Comparison of ENCODE assay signal across 7 mouse cellular contexts in the genomic region with DNA sequence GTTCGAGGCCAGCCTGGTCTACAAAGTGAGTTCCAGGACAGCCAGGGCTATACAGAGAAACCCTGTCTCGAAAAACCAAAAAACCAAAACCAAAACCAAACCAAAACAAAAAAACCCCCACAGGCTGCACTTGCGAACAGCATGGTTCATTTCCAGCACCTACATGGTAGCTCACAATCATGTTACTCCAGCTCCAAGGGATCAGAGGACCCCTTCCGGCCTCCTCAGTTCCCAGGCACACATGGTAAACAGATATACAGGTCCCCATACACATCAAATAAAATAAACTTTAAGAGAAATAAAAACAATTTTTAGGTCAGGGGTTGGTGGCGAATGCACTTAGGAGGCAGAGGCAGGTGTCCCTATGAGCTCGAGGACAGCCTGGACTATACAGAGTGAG. TPM values are rescaled to one million over a fixed set of nuclear protein-coding genes. Genes with fewer than 3 reads are reported as not detected.
A peak's percentile ranks its signal among the peaks of the same experiment; 100 is the strongest.
DNase-seq lines count a peak whose midpoint lies in the region; ATAC-seq lines count a peak whose summit lies in the region.

No protein-coding gene starts in this region.

- peak overlapping the region; percentile 97 for H3K4me3 ChIP-seq in forebrain, embryonic 13.5 days
- H3K4me3 ChIP-seq in liver, embryonic 13.5 days (replicated peaks) = peak overlapping the region; percentile 99

- 71% methylated on average over 6 of the region's 6 CpGs for WGBS in forebrain, embryonic 13.5 days
- 71% methylated on average over 6 of the region's 6 CpGs for WGBS in liver, embryonic 13.5 days (ENCODE audit: insufficient replicate concordance)

- H3K27ac ChIP-seq in forebrain, embryonic 13.5 days = peak overlapping the region; percentile 31; the same call in 1 of the 2 replicates
- H3K27ac ChIP-seq in liver, embryonic 13.5 days = peak overlapping the region; percentile 97

- peak overlapping the region; percentile 30; the same call in 1 of the 2 replicates for H3K9ac ChIP-seq in forebrain, embryonic 13.5 days
- H3K9ac ChIP-seq in liver, embryonic 13.5 days = peak overlapping the region; percentile 100

- no peaks in the 10 kb centered on the region for H3K27me3 ChIP-seq in forebrain, embryonic 13.5 days
- H3K27me3 ChIP-seq in liver, embryonic 13.5 days = peaks cover 16% of the 10 kb centered on the region

- H3K4me1 ChIP-seq in forebrain, embryonic 13.5 days = peaks cover 46% of the 10 kb centered on the region
- H3K4me1 ChIP-seq in liver, embryonic 13.5 days (replicated peaks) = peaks cover 42% of the 10 kb centered on the region

- no peak for ATAC-seq in forebrain, embryonic 13.5 days
- no peak for ATAC-seq in liver, embryonic 13.5 days (ENCODE audit: low read depth)
- no peak for ATAC-seq in megakaryocyte progenitor cell, adult 5-6 weeks (replicated peaks; ENCODE audit: poor library complexity)

- H3K9me3 ChIP-seq in forebrain, embryonic 13.5 days (replicated peaks) = no peaks in the 10 kb centered on the region
- H3K9me3 ChIP-seq in liver, embryonic 13.5 days (replicated peaks) = no peaks in the 10 kb centered on the region

- peaks cover 6% of the 10 kb centered on the region for H3K36me3 ChIP-seq in forebrain, embryonic 13.5 days (ENCODE audit: poor library complexity, severe bottlenecking)
- peaks cover 9% of the 10 kb centered on the region for H3K36me3 ChIP-seq in liver, embryonic 13.5 days

- peak; percentile 15 for DNase-seq in thymus, postnatal 0 days (ENCODE audit: low spot score)
- DNase-seq in thymus, postnatal 4 days = no peak
- DNase-seq in liver, embryonic 13.5 days = no peak
- DNase-seq in layer of hippocampus, adult 9-10 months (ENCODE audit: low spot score) = no peak
- no peak for DNase-seq in right cerebral cortex, postnatal 4 days

- H3K4me2 ChIP-seq in forebrain, embryonic 13.5 days = peak overlapping the region; percentile 93
- peak overlapping the region; percentile 84 for H3K4me2 ChIP-seq in liver, embryonic 13.5 days

RNA-seq across cellular contexts. Expression of gene Ddx6, which starts 1.9 kb away (rescaled TPM):
- polyA plus RNA-seq in thymus, postnatal 0 days (2015; fragmentation: Nextera tagmentation; extraction: Ambion mirVana) = 22.2 and 29.5 TPM in 2 replicates
- 28.1 and 30.0 TPM in 2 replicates for polyA plus RNA-seq in forebrain, embryonic 13.5 days (2015; fragmentation: Nextera tagmentation; extraction: Ambion mirVana)
- 7.2 and 8.2 TPM in 2 replicates for polyA plus RNA-seq in liver, embryonic 13.5 days (2015; fragmentation: Nextera tagmentation; extraction: Ambion mirVana)
- total RNA-seq in megakaryocyte progenitor cell, adult 5-6 weeks (2015) = 65.0 and 65.9 TPM in 2 replicates
- 66.6 and 74.4 TPM in 2 replicates for total RNA-seq in megakaryocyte progenitor cell, adult 5-6 weeks (2017)

RNA-seq across cellular contexts. Expression of gene Cxcr5, which starts 41.1 kb away (rescaled TPM):
- polyA plus RNA-seq in thymus, postnatal 0 days (2015; fragmentation: Nextera tagmentation; extraction: Ambion mirVana) = 1.4 and 1.5 TPM in 2 replicates
- not detected in 2 replicates for polyA plus RNA-seq in forebrain, embryonic 13.5 days (2015; fragmentation: Nextera tagmentation; extraction: Ambion mirVana)
- polyA plus RNA-seq in liver, embryonic 13.5 days (2015; fragmentation: Nextera tagmentation; extraction: Ambion mirVana) = 0.09 TPM in 1 of 2 replicates, not detected in the other
- not detected in 2 replicates for total RNA-seq in megakaryocyte progenitor cell, adult 5-6 weeks (2015)
- total RNA-seq in megakaryocyte progenitor cell, adult 5-6 weeks (2017) = not detected in 2 replicates
